Mouse (Mus musculus): ENCODE measurements around the gene Adam19.

DNA sequence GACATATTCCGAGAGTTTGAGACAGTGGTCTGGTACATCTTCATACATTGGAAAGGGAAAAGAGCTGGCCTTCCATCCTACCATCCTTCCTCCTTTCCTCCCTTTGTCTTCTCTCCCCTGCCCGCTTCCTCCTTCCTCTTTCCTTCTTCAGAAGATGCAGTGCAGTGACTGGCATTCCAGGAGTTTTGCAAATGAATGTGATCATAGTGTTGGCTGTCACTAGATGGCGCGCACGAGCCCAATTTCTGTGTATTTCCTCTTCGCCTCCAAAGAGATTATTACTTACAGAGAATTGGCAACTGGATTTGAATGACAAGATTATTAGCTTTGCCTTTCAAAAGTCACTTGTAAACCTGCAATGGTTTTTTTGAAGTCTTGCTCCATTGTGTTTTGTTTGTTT lies 39.7 kb upstream of the Adam19 start:
- TF ChIP-seq CTCF (IDR thresholded peaks at IDR 0.05; ENCODE audit: borderline replicate concordance, control insufficient read depth, extremely low read depth, insufficient read depth, low read length, poor library complexity): no peak
- no peak for TF ChIP-seq POLR2A (IDR thresholded peaks at IDR 0.05; ENCODE audit: control insufficient read depth, extremely low read depth, insufficient read depth, low read length, poor library complexity)
